Mouse (Mus musculus): ENCODE measurements at regions not wholly inside any gene's neighbourhood (a gene's known extent, or its start where the extent isn't known, plus 50 kb on each side); places are given as distances from the start of the nearest gene placed in this dataset.

DNA sequence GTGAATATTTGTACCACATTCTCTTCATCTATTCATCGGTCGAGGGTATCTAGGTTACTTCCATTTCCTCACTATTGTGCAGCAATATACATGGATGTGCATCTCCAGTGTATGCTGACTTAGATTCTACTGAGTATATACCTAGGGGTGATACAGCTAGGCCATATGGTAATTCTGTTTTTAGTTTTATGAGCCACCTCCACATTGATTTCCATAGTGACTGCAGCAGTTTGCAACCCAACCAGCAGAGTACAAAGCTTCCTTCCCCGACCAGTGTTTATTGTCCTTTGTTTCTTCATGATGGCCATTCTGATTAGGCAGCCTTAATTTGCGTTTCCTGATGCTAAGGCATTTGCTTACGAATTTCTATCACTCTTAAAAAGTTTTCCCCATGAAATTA is 111.1 kb upstream of the Slc39a10 start:
- WGBS, result 64% methylated on average over 5 of the region's 5 CpGs
- Histone ChIP-seq H3K27ac (ENCODE audit: low read depth) (no peak overlapping the region), H3K9me3 (replicated peaks; ENCODE audit: control insufficient read depth, low read length) (no peaks in the 10 kb centered on the region), H3K36me3 (replicated peaks; ENCODE audit: control insufficient read depth, insufficient read depth, low read length) (no peaks in the 10 kb centered on the region), H3K27me3 (ENCODE audit: control insufficient read depth, insufficient read depth, low read length) (no peaks in the 10 kb centered on the region), H3K4me3 (ENCODE audit: low read depth, low read length) (no peak overlapping the region), H3K4me2 (ENCODE audit: low read depth, low read length) (no peak overlapping the region), H3K4me1 (ENCODE audit: control insufficient read depth, insufficient read depth) (no peaks in the 10 kb centered on the region), H3K9ac (replicated peaks; ENCODE audit: low read depth, low read length) (no peak overlapping the region)
- ATAC-seq (ENCODE audit: insufficient read depth, low read depth) (no peak), DNase-seq (ENCODE audit: low spot score) (no peak)
- TF ChIP-seq CTCF (IDR thresholded peaks at IDR 0.05; ENCODE audit: low read depth), result no peak
- TF ChIP-seq EP300 (IDR thresholded peaks at IDR 0.05; ENCODE audit: low read depth), result no peak

DNA sequence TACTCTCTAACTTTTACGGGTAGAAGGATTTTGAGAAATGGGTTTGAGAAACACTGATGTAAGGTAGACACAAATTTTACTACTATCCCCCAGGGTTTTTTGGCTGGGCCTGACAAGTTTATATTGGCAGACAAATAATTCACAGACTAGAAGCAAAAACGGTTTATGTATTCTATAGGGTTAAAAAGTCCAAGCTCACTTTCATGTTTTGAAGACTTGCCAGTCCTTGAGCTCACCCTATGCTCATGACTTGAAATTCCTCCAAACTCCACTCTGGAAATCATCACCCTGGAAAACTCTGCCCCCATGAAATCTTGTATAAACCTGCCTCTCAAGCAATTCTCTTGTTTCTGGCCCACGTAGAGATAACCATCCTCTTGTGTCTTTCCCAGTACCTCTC is 106.7 kb upstream of the Slc39a10 start:
- H3K27ac ChIP-seq (ENCODE audit: low read depth), result no peak overlapping the region

DNA sequence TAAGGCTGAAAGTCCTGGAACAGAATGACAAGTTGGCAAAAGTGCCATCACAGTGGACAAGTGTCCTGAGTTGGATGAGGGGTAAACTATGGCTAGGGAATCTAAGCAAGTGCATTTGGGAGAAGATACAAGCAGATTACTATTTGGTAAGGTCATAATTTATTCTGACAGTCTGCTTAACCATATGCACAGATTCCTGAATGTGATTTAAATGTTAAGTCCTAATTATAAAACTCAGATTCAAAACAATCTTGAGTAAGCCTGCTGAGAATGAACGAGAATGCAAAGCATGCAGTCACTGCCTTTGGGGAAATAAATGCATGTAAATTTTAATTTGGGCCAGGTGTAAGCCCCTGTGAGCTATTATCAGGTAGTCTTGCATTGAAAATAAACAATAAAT is 93.3 kb upstream of the Slc39a10 start:
- no peak for TF ChIP-seq EP300 (IDR thresholded peaks at IDR 0.05; ENCODE audit: low read depth)
- no peak for TF ChIP-seq CTCF (IDR thresholded peaks at IDR 0.05; ENCODE audit: low read depth)
- Histone ChIP-seq H3K27me3 (ENCODE audit: control insufficient read depth, insufficient read depth, low read length) (no peaks in the 10 kb centered on the region), H3K4me1 (ENCODE audit: control insufficient read depth, insufficient read depth) (no peaks in the 10 kb centered on the region), H3K27ac (ENCODE audit: low read depth) (no peak overlapping the region), H3K4me2 (ENCODE audit: low read depth, low read length) (no peak overlapping the region), H3K9me3 (replicated peaks; ENCODE audit: control insufficient read depth, low read length) (no peaks in the 10 kb centered on the region), H3K9ac (replicated peaks; ENCODE audit: low read depth, low read length) (no peak overlapping the region), H3K4me3 (ENCODE audit: low read depth, low read length) (no peak overlapping the region), H3K36me3 (replicated peaks; ENCODE audit: control insufficient read depth, insufficient read depth, low read length) (no peaks in the 10 kb centered on the region)
- ATAC-seq (ENCODE audit: insufficient read depth, low read depth) (no peak), DNase-seq (ENCODE audit: low spot score) (no peak)
- 81% methylated on average over 1 of the region's 1 CpGs for WGBS

More for the DNA sequence above, 106.7 kb upstream of the Slc39a10 start:
- Histone ChIP-seq H3K9me3 (replicated peaks; ENCODE audit: control insufficient read depth, low read length) (no peaks in the 10 kb centered on the region), H3K27me3 (ENCODE audit: control insufficient read depth, insufficient read depth, low read length) (no peaks in the 10 kb centered on the region), H3K9ac (replicated peaks; ENCODE audit: low read depth, low read length) (no peak overlapping the region), H3K4me1 (ENCODE audit: control insufficient read depth, insufficient read depth) (no peaks in the 10 kb centered on the region), H3K36me3 (replicated peaks; ENCODE audit: control insufficient read depth, insufficient read depth, low read length) (no peaks in the 10 kb centered on the region), H3K4me2 (ENCODE audit: low read depth, low read length) (no peak overlapping the region), H3K4me3 (ENCODE audit: low read depth, low read length) (no peak overlapping the region)
- DNase-seq (ENCODE audit: low spot score) (no peak), ATAC-seq (ENCODE audit: insufficient read depth, low read depth) (no peak)
- TF ChIP-seq CTCF (IDR thresholded peaks at IDR 0.05; ENCODE audit: low read depth) (no peak), EP300 (IDR thresholded peaks at IDR 0.05; ENCODE audit: low read depth) (no peak)
- 53% methylated on average over 3 of the region's 3 CpGs for WGBS

DNA sequence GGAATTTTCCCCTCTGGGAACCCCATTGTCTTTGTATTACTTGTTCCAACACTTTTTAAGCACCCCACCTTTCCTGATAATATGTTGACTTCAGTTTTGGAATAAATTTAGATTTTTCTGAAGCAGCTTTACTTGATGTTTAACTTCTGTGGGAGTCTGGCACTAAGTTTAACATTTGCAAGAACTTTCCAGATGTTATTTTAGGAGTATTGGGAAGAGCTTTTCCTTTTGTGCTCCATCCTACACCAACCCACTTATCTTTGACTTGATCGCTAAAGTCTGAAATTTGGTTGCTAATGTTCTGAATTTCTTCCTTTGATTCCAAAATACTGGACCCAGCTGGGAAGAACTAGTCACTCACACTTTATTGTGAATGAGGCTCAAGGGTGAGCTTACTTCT is 90.4 kb upstream of the Slc39a10 start:
- no peaks in the 10 kb centered on the region for H3K4me1 ChIP-seq (ENCODE audit: control insufficient read depth, insufficient read depth)
- no peaks in the 10 kb centered on the region for H3K36me3 ChIP-seq (replicated peaks; ENCODE audit: control insufficient read depth, insufficient read depth, low read length)
- no peak overlapping the region for H3K9ac ChIP-seq (replicated peaks; ENCODE audit: low read depth, low read length)
- no peak for ATAC-seq (ENCODE audit: insufficient read depth, low read depth)
- H3K4me2 ChIP-seq (ENCODE audit: low read depth, low read length), result no peak overlapping the region
- H3K27ac ChIP-seq (ENCODE audit: low read depth), result no peak overlapping the region
- WGBS, result 79% methylated on average over 1 of the region's 1 CpGs
- DNase-seq (ENCODE audit: low spot score), result no peak
- no peaks in the 10 kb centered on the region for H3K27me3 ChIP-seq (ENCODE audit: control insufficient read depth, insufficient read depth, low read length)
- TF ChIP-seq EP300 (IDR thresholded peaks at IDR 0.05; ENCODE audit: low read depth) (no peak), CTCF (IDR thresholded peaks at IDR 0.05; ENCODE audit: low read depth) (no peak)
- H3K9me3 ChIP-seq (replicated peaks; ENCODE audit: control insufficient read depth, low read length), result no peaks in the 10 kb centered on the region
- H3K4me3 ChIP-seq (ENCODE audit: low read depth, low read length), result no peak overlapping the region

DNA sequence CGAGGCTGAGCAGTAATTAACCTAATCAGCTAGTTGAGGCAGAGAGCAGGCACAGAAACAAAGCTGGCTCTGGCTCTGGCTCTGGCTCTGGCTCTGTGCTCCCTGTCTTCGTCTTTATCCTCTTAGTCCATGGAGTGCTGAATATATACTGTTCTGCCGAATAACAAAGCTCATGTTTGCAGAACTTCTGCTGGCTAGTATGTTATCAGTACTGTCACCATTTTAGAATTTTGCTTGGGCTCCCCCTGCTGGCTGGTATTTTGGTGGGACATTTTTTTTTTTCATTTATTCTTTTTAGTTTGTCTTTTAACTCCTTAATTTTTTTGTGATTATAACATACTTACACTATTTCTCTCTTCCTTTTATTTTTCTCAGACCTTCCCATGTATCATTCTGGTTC is 77.8 kb upstream of the Slc39a10 start:
- peak overlapping the region; percentile 53 for H3K4me2 ChIP-seq (ENCODE audit: low read depth, low read length)
- peak; percentile 23 for DNase-seq (ENCODE audit: low spot score)
- 12% methylated on average over 3 of the region's 3 CpGs for WGBS

DNA sequence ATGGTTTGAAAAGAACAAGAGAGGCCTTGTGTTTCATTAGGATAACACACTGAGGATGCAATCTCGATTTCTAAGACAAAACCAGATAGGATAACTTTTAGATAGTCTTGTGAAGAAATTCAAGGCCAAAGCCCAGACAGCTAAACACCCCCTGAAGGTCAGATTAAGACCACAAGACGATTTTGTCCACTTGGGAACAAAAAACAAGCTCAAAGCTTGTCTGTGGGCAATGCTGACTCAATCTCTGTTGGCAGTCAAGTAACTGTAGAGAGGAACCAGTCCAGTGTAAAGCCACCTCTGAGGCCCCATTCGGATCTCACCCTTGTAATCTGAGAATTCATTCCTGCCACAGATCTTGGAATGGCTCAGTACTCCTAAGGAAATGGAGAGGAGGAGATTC is 75.7 kb upstream of the Slc39a10 start:
- WGBS, result 49% methylated on average over 3 of the region's 3 CpGs
- Histone ChIP-seq H3K4me1 (ENCODE audit: control insufficient read depth, insufficient read depth) (no peaks in the 10 kb centered on the region), H3K9me3 (replicated peaks; ENCODE audit: control insufficient read depth, low read length) (no peaks in the 10 kb centered on the region), H3K9ac (replicated peaks; ENCODE audit: low read depth, low read length) (no peak overlapping the region), H3K4me3 (ENCODE audit: low read depth, low read length) (no peak overlapping the region), H3K27me3 (ENCODE audit: control insufficient read depth, insufficient read depth, low read length) (no peaks in the 10 kb centered on the region), H3K4me2 (ENCODE audit: low read depth, low read length) (no peak overlapping the region), H3K27ac (ENCODE audit: low read depth) (no peak overlapping the region), H3K36me3 (replicated peaks; ENCODE audit: control insufficient read depth, insufficient read depth, low read length) (no peaks in the 10 kb centered on the region)
- ATAC-seq (ENCODE audit: insufficient read depth, low read depth), result no peak
- DNase-seq (ENCODE audit: low spot score), result no peak
- TF ChIP-seq EP300 (IDR thresholded peaks at IDR 0.05; ENCODE audit: low read depth) (no peak), CTCF (IDR thresholded peaks at IDR 0.05; ENCODE audit: low read depth) (no peak)

More for the DNA sequence above, 77.8 kb upstream of the Slc39a10 start:
- H3K27me3 ChIP-seq (ENCODE audit: control insufficient read depth, insufficient read depth, low read length), result no peaks in the 10 kb centered on the region
- TF ChIP-seq EP300 (IDR thresholded peaks at IDR 0.05; ENCODE audit: low read depth) (no peak), CTCF (IDR thresholded peaks at IDR 0.05; ENCODE audit: low read depth) (peak; percentile 59)
- no peak overlapping the region for H3K27ac ChIP-seq (ENCODE audit: low read depth)
- no peaks in the 10 kb centered on the region for H3K9me3 ChIP-seq (replicated peaks; ENCODE audit: control insufficient read depth, low read length)
- no peaks in the 10 kb centered on the region for H3K4me1 ChIP-seq (ENCODE audit: control insufficient read depth, insufficient read depth)
- no peak overlapping the region for H3K4me3 ChIP-seq (ENCODE audit: low read depth, low read length)
- no peak for ATAC-seq (ENCODE audit: insufficient read depth, low read depth)
- H3K36me3 ChIP-seq (replicated peaks; ENCODE audit: control insufficient read depth, insufficient read depth, low read length), result no peaks in the 10 kb centered on the region
- no peak overlapping the region for H3K9ac ChIP-seq (replicated peaks; ENCODE audit: low read depth, low read length)
